Mouse (Mus musculus) myocyte (in vitro differentiated cells): ENCODE measurements around the gene Rnf217. TPM values are rescaled to one million over a fixed set of nuclear protein-coding genes. Genes with fewer than 3 reads are reported as not detected.

ENCODE experiments used
- H3K27me3 ChIP-seq: one replicate; pipeline ENCODE4 v1.6.1; 2011; ENCODE audit not compliant: control insufficient read depth, insufficient read depth, insufficient read length
- H3K36me3 ChIP-seq: one replicate; pipeline ENCODE4 v1.6.1; 2011; ENCODE audit not compliant: control insufficient read depth, insufficient read depth
- H3K4me2 ChIP-seq: one replicate; pipeline ENCODE4 v1.6.1; 2011; ENCODE audit warnings: low read depth, control low read depth
- H3K4me3 ChIP-seq: one replicate; pipeline ENCODE4 v1.5.1; 2011; ENCODE audit warnings: mild to moderate bottlenecking, control low read depth, moderate library complexity
- H3K79me2 ChIP-seq: one replicate; pipeline ENCODE4 v1.6.1; 2011; ENCODE audit not compliant: control insufficient read depth, insufficient read depth
- H3ac ChIP-seq: one replicate; pipeline ENCODE4 v1.6.1; 2011; ENCODE audit not compliant: control insufficient read depth, insufficient read length
- CEBPB ChIP-seq: IDR thresholded peaks from 2 replicates; pipeline ENCODE4 v1.6.1; 2011; ENCODE audit warnings: mild to moderate bottlenecking, moderate library complexity; ENCODE audit not compliant: poor library complexity, insufficient read depth, severe bottlenecking
- E2F4 ChIP-seq: IDR thresholded peaks from one replicate; pipeline ENCODE4 v1.6.1; 2011; ENCODE audit warnings: mild to moderate bottlenecking, control low read depth, moderate library complexity; ENCODE audit not compliant: insufficient read depth
- MAX ChIP-seq: IDR thresholded peaks from one replicate; pipeline ENCODE4 v1.6.1; 2011; ENCODE audit warnings: low read depth, mild to moderate bottlenecking, control low read depth
- MYOD1 ChIP-seq, 3 experiments: IDR thresholded peaks; one replicate each; pipeline ENCODE4 v1.6.1; 2011; ENCODE audit warnings: control low read depth in 2 of 3, low read depth in 2 of 3, mild to moderate bottlenecking in 2 of 3, moderate library complexity in 1 of 3; ENCODE audit not compliant: insufficient read length in 2 of 3, control insufficient read depth in 1 of 3
- MYOG ChIP-seq, 3 experiments: IDR thresholded peaks; one replicate each; pipeline ENCODE4 v1.6.1; 2011; ENCODE audit warnings: control low read depth in 2 of 3, low read depth in 2 of 3, mild to moderate bottlenecking in 2 of 3; ENCODE audit not compliant: insufficient read length in 2 of 3, control insufficient read depth in 1 of 3, insufficient read depth in 1 of 3
- POLR2A ChIP-seq: IDR thresholded peaks from one replicate; pipeline ENCODE4 v1.6.1; 2011; ENCODE audit warnings: low read depth, mild to moderate bottlenecking, control low read depth, moderate library complexity; ENCODE audit not compliant: insufficient read length
- POLR2AphosphoS2 ChIP-seq: IDR thresholded peaks from one replicate; pipeline ENCODE4 v1.6.1; 2011; ENCODE audit warnings: low read depth, control low read depth; ENCODE audit not compliant: insufficient read length
- REST ChIP-seq: IDR thresholded peaks from one replicate; pipeline ENCODE4 v1.6.1; 2011; ENCODE audit warnings: mild to moderate bottlenecking, control low read depth, moderate library complexity; ENCODE audit not compliant: insufficient read depth, insufficient read length
- SRF ChIP-seq: IDR thresholded peaks from one replicate; pipeline ENCODE4 v1.6.1; 2011; ENCODE audit warnings: low read depth; ENCODE audit not compliant: control insufficient read depth, insufficient read length
- TCF12 ChIP-seq: IDR thresholded peaks from one replicate; pipeline ENCODE4 v1.6.1; 2011; ENCODE audit warnings: mild to moderate bottlenecking, control low read depth; ENCODE audit not compliant: poor library complexity, insufficient read depth, severe bottlenecking
- TCF3 ChIP-seq: IDR thresholded peaks from one replicate; pipeline ENCODE4 v1.6.1; 2011; ENCODE audit warnings: low read depth, control low read depth; ENCODE audit not compliant: insufficient read length
- USF1 ChIP-seq: IDR thresholded peaks from one replicate; pipeline ENCODE4 v1.6.1; 2011; ENCODE audit warnings: low read depth, mild to moderate bottlenecking, control low read depth, moderate library complexity
- polyA plus RNA-seq: library from polyadenylated mRNA; unstranded; fragments of >200 nt; fragmentation: generic; extraction: Trizol; gene quantifications from one replicate; pipeline ENCODE4 v1.2.1, GENCODE M21; 2012; ENCODE audit warnings: missing spikeins

Rnf217 gene
- polyA plus RNA-seq, 1 experiment: 5.8 TPM

DNA sequence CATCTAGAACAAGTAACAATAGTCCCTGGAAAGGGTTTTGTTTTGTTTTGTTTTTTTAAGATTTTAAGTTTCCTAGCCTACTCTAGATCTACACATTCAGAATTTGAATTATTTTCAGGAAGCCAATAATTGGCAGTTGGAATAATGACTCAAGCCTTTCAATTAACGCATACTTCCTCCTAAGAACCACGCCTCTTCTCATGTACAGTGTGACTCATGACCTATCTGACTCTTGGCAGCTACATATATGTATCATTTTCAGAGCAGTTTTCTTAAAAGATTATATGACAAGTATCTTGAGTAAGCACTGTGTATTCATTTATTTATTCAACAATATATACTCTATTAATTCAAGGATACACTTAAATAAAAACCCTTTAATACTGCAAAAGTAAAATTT lies 70.7 kb downstream of the Rnf217 start:
- Histone ChIP-seq H3K27me3 (no peaks in the 10 kb centered on the region), H3ac (no peak overlapping the region), H3K4me2 (peak overlapping the region; percentile 22), H3K79me2 (peaks cover 97% of the 10 kb centered on the region), H3K36me3 (no peaks in the 10 kb centered on the region), H3K4me3 (no peak overlapping the region)
- TF ChIP-seq MYOG (IDR thresholded peaks at IDR 0.05; ENCODE audit: control insufficient read depth in 1 of 3, insufficient read depth in 1 of 3, insufficient read length in 2 of 3, low read depth in 2 of 3) (no peak), REST (no peak), POLR2AphosphoS2 (no peak), MYOD1 (IDR thresholded peaks at IDR 0.05; ENCODE audit: control insufficient read depth in 1 of 3, insufficient read length in 2 of 3, low read depth in 2 of 3) (no peak), TCF3 (no peak), E2F4 (no peak), MAX (no peak), TCF12 (no peak), POLR2A (no peak), CEBPB (no peak), SRF (no peak), USF1 (no peak)

DNA sequence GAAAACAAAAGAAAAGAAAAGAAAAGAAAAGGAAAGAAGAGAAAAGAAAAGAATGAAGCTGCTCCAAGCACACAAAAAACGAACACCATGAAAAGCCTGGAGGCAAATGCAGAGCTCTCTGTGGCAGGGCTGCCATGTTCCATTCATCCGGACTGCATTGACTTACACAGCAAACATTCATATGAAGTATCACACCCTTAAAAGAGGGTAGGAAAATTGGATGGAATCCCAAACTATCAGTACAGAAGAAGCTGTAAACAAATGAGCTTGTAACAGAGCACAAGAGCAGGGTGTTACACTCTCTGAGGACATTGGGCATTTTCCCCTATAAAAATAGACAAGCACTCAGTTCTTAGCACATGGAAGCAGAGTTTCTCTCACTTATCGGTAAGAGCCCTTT lies 71.8 kb downstream of the Rnf217 start:
- H3K4me3 ChIP-seq: no peak overlapping the region
- H3ac ChIP-seq: no peak overlapping the region
- no peaks in the 10 kb centered on the region for H3K27me3 ChIP-seq
- H3K4me2 ChIP-seq: peak overlapping the region; percentile 4
- no peaks in the 10 kb centered on the region for H3K36me3 ChIP-seq
- TF ChIP-seq TCF3: no peak
- no peak for TF ChIP-seq MYOG (IDR thresholded peaks at IDR 0.05; ENCODE audit: control insufficient read depth in 1 of 3, insufficient read depth in 1 of 3, insufficient read length in 2 of 3, low read depth in 2 of 3)
- TF ChIP-seq MAX: no peak
- TF ChIP-seq USF1: no peak
- TF ChIP-seq E2F4: no peak
- no peak for TF ChIP-seq SRF
- TF ChIP-seq TCF12: no peak
- no peak for TF ChIP-seq POLR2A
- TF ChIP-seq POLR2AphosphoS2: no peak
- TF ChIP-seq MYOD1 (IDR thresholded peaks at IDR 0.05; ENCODE audit: control insufficient read depth in 1 of 3, insufficient read length in 2 of 3, low read depth in 2 of 3): no peak
- TF ChIP-seq REST: no peak
- peaks cover 92% of the 10 kb centered on the region for H3K79me2 ChIP-seq

DNA sequence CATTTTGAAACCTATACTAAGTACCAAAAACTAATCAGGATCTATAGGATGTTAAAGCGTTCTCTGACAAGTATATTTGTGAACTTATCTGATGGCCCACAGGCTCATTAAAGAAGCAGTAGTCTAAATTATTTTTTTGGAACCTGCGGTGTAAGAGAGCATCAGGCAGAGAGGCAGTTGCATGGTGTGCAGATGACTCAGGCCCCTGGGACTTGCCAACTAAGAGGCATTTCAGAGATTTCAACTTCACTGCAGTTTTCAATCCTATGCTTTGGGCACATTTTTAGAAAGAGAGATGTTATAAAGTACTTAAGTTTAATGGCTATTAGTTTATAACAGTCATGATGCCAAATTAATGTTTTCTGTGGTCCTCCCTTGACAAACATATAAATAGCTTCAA lies 73.9 kb downstream of the Rnf217 start:
- Histone ChIP-seq H3K79me2 (peaks cover 87% of the 10 kb centered on the region), H3K4me3 (no peak overlapping the region), H3K36me3 (peaks cover 6% of the 10 kb centered on the region), H3ac (no peak overlapping the region), H3K4me2 (peak overlapping the region; percentile 61), H3K27me3 (no peaks in the 10 kb centered on the region)
- TF ChIP-seq MAX: no peak
- TF ChIP-seq MYOD1 (IDR thresholded peaks at IDR 0.05; ENCODE audit: control insufficient read depth in 1 of 3, insufficient read length in 2 of 3, low read depth in 2 of 3): no peak

DNA sequence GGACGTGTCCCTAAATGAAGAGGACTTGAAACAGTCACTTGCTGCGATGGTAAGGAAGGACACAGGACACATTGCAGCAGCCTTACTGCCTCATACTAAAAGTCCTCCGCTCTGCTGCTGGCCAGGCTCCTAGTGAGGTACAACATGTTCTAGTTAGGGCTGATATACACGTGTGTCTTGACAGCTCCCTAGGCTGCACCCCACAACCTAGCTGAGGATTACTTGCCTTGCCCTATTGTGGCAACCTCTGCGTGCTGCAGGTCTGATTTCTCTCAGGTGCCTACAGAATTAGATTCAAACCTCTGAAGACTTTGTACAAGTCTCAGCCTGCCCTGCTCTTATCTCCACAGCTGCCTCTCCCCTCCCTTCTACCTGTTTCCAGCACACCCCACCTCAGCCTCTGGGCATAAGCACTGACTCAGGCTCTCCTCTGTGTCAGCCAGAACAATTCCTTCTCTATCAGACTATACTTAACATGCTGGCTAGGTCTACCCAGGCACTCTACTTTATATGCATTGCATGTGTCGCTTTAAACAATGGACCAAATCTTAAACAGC lies 75.6 kb downstream of the Rnf217 start:
- H3K36me3 ChIP-seq: peaks cover 6% of the 10 kb centered on the region
- H3K27me3 ChIP-seq: no peaks in the 10 kb centered on the region
- H3K4me3 ChIP-seq: no peak overlapping the region
- peaks cover 75% of the 10 kb centered on the region for H3K79me2 ChIP-seq
- no peak overlapping the region for H3ac ChIP-seq
- TF ChIP-seq CEBPB: no peak
- no peak for TF ChIP-seq POLR2A
- no peak for TF ChIP-seq REST
- TF ChIP-seq MYOG (IDR thresholded peaks at IDR 0.05; ENCODE audit: control insufficient read depth in 1 of 3, insufficient read depth in 1 of 3, insufficient read length in 2 of 3, low read depth in 2 of 3): no peak
- TF ChIP-seq SRF: no peak
- no peak for TF ChIP-seq USF1
- TF ChIP-seq MYOD1 (IDR thresholded peaks at IDR 0.05; ENCODE audit: control insufficient read depth in 1 of 3, insufficient read length in 2 of 3, low read depth in 2 of 3): no peak
- TF ChIP-seq TCF3: no peak
- no peak for TF ChIP-seq MAX
- TF ChIP-seq POLR2AphosphoS2: no peak
- TF ChIP-seq E2F4: no peak
- TF ChIP-seq TCF12: no peak
- H3K4me2 ChIP-seq: no peak overlapping the region

DNA sequence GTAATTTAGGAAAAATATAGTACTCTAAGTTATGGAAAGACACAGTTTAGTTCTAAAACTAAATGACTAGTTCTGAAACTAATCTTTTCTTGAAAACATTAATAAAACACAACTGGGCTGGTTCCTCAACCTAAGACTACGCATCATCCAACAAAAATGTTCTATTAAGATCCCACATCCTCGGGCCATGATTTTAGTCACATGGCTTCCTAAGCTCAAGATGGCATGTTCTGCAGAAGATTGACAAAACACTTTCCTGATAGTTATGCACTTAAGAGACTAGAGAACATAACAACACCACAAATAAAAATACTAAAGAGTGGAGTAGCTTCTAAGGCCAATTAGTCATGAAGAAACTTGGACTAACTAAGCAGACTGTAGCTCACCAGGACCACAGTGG lies 76.2 kb downstream of the Rnf217 start:
- H3K4me2 ChIP-seq: peak overlapping the region; percentile 3
- no peak overlapping the region for H3K4me3 ChIP-seq
- H3ac ChIP-seq: no peak overlapping the region
- H3K79me2 ChIP-seq: peaks cover 75% of the 10 kb centered on the region
- no peaks in the 10 kb centered on the region for H3K27me3 ChIP-seq
- TF ChIP-seq USF1 (peak; percentile 50), POLR2AphosphoS2 (no peak)
- H3K36me3 ChIP-seq: peaks cover 6% of the 10 kb centered on the region
